Mouse (Mus musculus) liver, embryonic 11.5 days (tissue): ENCODE measurements around the gene Mpdu1. TPM values are rescaled to one million over a fixed set of nuclear protein-coding genes. Genes with fewer than 3 reads are reported as not detected.

Source experiments
- ATAC-seq: fragments of 200-750 bp; cut with Nextera tagmentation; replicated peaks from 2 replicates; pipeline ENCODE4 v1.8.0; 2017; ENCODE audit warnings: moderate number of reproducible peaks, mild to moderate bottlenecking, moderate TSS enrichment, moderate library complexity; ENCODE audit not compliant: low FRiP score
- DNase-seq: peaks from one replicate; pipeline ENCODE4 v3.0.0-alpha.2; 2017; ENCODE audit warnings: low spot score
- H3K27ac ChIP-seq: fragments of 300-500 bp; sonication (generic); 2 replicates; pipeline ENCODE4 v1.5.1; 2014; ENCODE audit warnings: mild to moderate bottlenecking, low read depth, low read length, control low read depth
- H3K27me3 ChIP-seq: fragments of 300-500 bp; sonication (generic); replicated peaks from 2 replicates; pipeline ENCODE4 v1.6.1; 2014; ENCODE audit warnings: low read length, mixed read lengths; ENCODE audit not compliant: control insufficient read depth, insufficient read depth
- H3K36me3 ChIP-seq: fragments of 300-500 bp; sonication (generic); 2 replicates; pipeline ENCODE4 v1.6.1; 2014; ENCODE audit warnings: mild to moderate bottlenecking, low read length, moderate library complexity, mixed read lengths; ENCODE audit not compliant: control insufficient read depth, insufficient read depth
- H3K4me1 ChIP-seq: fragments of 300-500 bp; sonication (generic); replicated peaks from 2 replicates; pipeline ENCODE4 v1.6.1; 2014; ENCODE audit warnings: low read length, mixed read lengths; ENCODE audit not compliant: control insufficient read depth, insufficient read depth
- H3K4me2 ChIP-seq: fragments of 300-500 bp; sonication (generic); 2 replicates; pipeline ENCODE4 v1.6.1; 2014; ENCODE audit warnings: mild to moderate bottlenecking, control low read depth, moderate library complexity
- H3K4me3 ChIP-seq: fragments of 300-500 bp; sonication (generic); 2 replicates; pipeline ENCODE4 v1.5.1; 2014; ENCODE audit warnings: low read depth, low read length, control low read depth
- H3K9ac ChIP-seq: fragments of 300-500 bp; sonication (generic); 2 replicates; pipeline ENCODE4 v1.6.1; 2014; ENCODE audit warnings: low read depth, low read length, control low read depth
- H3K9me3 ChIP-seq: fragments of 300-500 bp; sonication (generic); 2 replicates; pipeline ENCODE4 v1.6.1; 2016; ENCODE audit warnings: low read length, inconsistent platforms, mixed read lengths; ENCODE audit not compliant: control insufficient read depth
- WGBS: fragments of 180-500 bp; shearing (Covaris S2); extraction: QIAGEN DNeasy Blood & Tissue Kit; methylation state at CpG from one replicate; pipeline ENCODE4 v1.1.7; 2014; 5-methylcytosine and 5-hydroxymethylcytosine counted together
- polyA plus RNA-seq: library from polyadenylated mRNA; unstranded; fragments of >200 nt; fragmentation: Nextera tagmentation; extraction: Ambion mirVana; gene quantifications from 2 replicates; pipeline ENCODE4 v1.2.1, GENCODE M21; 2014

Mpdu1 gene
- polyA plus RNA-seq, 1 experiment from 2014 or later, result 24.0 TPM

GRCm38 (mm10) chr11:69672211-69672706 is 9.8 kb upstream of the Mpdu1 start, which contains the start of gene Eif4a1:
Eif4a1 (minus strand) TSS chr11:69672423.
- Histone ChIP-seq H3K4me2 (peak within 1 kb of the TSS; percentile 96), H3K9me3 (no peaks in the 10 kb centered on the region), H3K9ac (peak within 1 kb of the TSS; percentile 100), H3K27me3 (no peaks in the 10 kb centered on the region), H3K4me3 (peak within 1 kb of the TSS; percentile 81), H3K27ac (peak within 1 kb of the TSS; percentile 95), H3K36me3 (peaks cover 54% of the 10 kb centered on the region), H3K4me1 (peaks cover 17% of the 10 kb centered on the region)
- under 1% methylated on average over 36 of the region's 36 CpGs for WGBS
- ATAC-seq (peak; percentile 97), DNase-seq (peak; percentile 98)

GRCm38 (mm10) chr11:69671726-69672124 is 9.3 kb upstream of the Mpdu1 start:
- DNase-seq (peak; percentile 62), ATAC-seq (no peak)
- peak overlapping the region; percentile 95 for H3K27ac ChIP-seq
- peak overlapping the region; percentile 96 for H3K4me2 ChIP-seq
- H3K36me3 ChIP-seq, result peaks cover 52% of the 10 kb centered on the region
- no peaks in the 10 kb centered on the region for H3K27me3 ChIP-seq
- no peaks in the 10 kb centered on the region for H3K9me3 ChIP-seq
- 1% methylated on average over 43 of the region's 43 CpGs for WGBS
- peaks cover 17% of the 10 kb centered on the region for H3K4me1 ChIP-seq
- peak overlapping the region; percentile 81 for H3K4me3 ChIP-seq
- peak overlapping the region; percentile 100 for H3K9ac ChIP-seq

GRCm38 (mm10) chr11:69670786-69671725 is 8.6 kb upstream of the Mpdu1 start:
- Histone ChIP-seq H3K36me3 (peaks cover 45% of the 10 kb centered on the region), H3K4me3 (peak overlapping the region; percentile 81), H3K9ac (peak overlapping the region; percentile 100), H3K27me3 (no peaks in the 10 kb centered on the region), H3K4me1 (peaks cover 17% of the 10 kb centered on the region), H3K9me3 (no peaks in the 10 kb centered on the region), H3K4me2 (peak overlapping the region; percentile 96), H3K27ac (peak overlapping the region; percentile 95)
- DNase-seq, result peak; percentile 90
- WGBS, result under 1% methylated on average over 61 of the region's 61 CpGs
- peak; percentile 56 for ATAC-seq

GRCm38 (mm10) chr11:69666665-69667005 is 4.2 kb upstream of the Mpdu1 start:
- Histone ChIP-seq H3K4me1 (peaks cover 28% of the 10 kb centered on the region), H3K27ac (no peak overlapping the region), H3K4me3 (no peak overlapping the region), H3K4me2 (no peak overlapping the region), H3K27me3 (no peaks in the 10 kb centered on the region), H3K36me3 (peaks cover 51% of the 10 kb centered on the region), H3K9me3 (no peaks in the 10 kb centered on the region), H3K9ac (no peak overlapping the region)
- WGBS, result 76% methylated on average over 3 of the region's 3 CpGs
- no peak for DNase-seq
- no peak for ATAC-seq

- Histone ChIP-seq H3K9ac (no peak within 1 kb of the TSS), H3K9me3 (no peaks in the 10 kb centered on the region), H3K36me3 (peaks cover 51% of the 10 kb centered on the region), H3K27me3 (no peaks in the 10 kb centered on the region), H3K27ac (peak within 1 kb of the TSS; percentile 39; the same call in 1 of the 2 replicates), H3K4me2 (peak within 1 kb of the TSS; percentile 13), H3K4me3 (no peak within 1 kb of the TSS; the same call in 1 of the 2 replicates), H3K4me1 (peaks cover 33% of the 10 kb centered on the region)
- WGBS, result 18% methylated on average over 7 of the region's 7 CpGs
- ATAC-seq, result 0 out of 2 replicates have a peak, but pooled peaks have one; percentile 5
- no peak for DNase-seq
These were observed 3.7 kb upstream of the Mpdu1 start, which contains the start of gene Cd68 for GRCm38 (mm10) chr11:69665961-69666664. Cd68 (minus strand) TSS chr11:69666153.

GRCm38 (mm10) chr11:69665457-69665960 is 3.1 kb upstream of the Mpdu1 start:
- H3K4me3 ChIP-seq, result no peak overlapping the region; the same call in 1 of the 2 replicates
- WGBS, result 71% methylated on average over 9 of the region's 9 CpGs
- DNase-seq, result no peak
- no peak for ATAC-seq
- peaks cover 37% of the 10 kb centered on the region for H3K4me1 ChIP-seq
- H3K27me3 ChIP-seq, result no peaks in the 10 kb centered on the region
- H3K27ac ChIP-seq, result 0 out of 2 replicates have a peak overlapping the region, but pooled peaks have one; percentile 39
- H3K9ac ChIP-seq, result no peak overlapping the region
- no peaks in the 10 kb centered on the region for H3K9me3 ChIP-seq
- H3K36me3 ChIP-seq, result peaks cover 45% of the 10 kb centered on the region
- peak overlapping the region; percentile 13; the same call in 1 of the 2 replicates for H3K4me2 ChIP-seq

GRCm38 (mm10) chr11:69664841-69665240 is 2.4 kb upstream of the Mpdu1 start:
- ATAC-seq (no peak), DNase-seq (no peak)
- no peak overlapping the region; the same call in 1 of the 2 replicates for H3K27ac ChIP-seq
- H3K4me3 ChIP-seq, result peak overlapping the region; percentile 19; the same call in 1 of the 2 replicates
- peaks cover 39% of the 10 kb centered on the region for H3K36me3 ChIP-seq
- H3K9ac ChIP-seq, result no peak overlapping the region
- WGBS, result 90% methylated on average over 7 of the region's 7 CpGs
- peak overlapping the region; percentile 13 for H3K4me2 ChIP-seq
- H3K4me1 ChIP-seq, result peaks cover 32% of the 10 kb centered on the region
- H3K9me3 ChIP-seq, result no peaks in the 10 kb centered on the region
- no peaks in the 10 kb centered on the region for H3K27me3 ChIP-seq

- H3K9me3 ChIP-seq, result no peaks in the 10 kb centered on the region
- peak overlapping the region; percentile 60 for H3K4me3 ChIP-seq
- peak overlapping the region; percentile 94; the same call in 1 of the 2 replicates for H3K27ac ChIP-seq
- peak overlapping the region; percentile 81 for H3K9ac ChIP-seq
- no peaks in the 10 kb centered on the region for H3K27me3 ChIP-seq
- H3K36me3 ChIP-seq, result peaks cover 33% of the 10 kb centered on the region
- peaks cover 23% of the 10 kb centered on the region for H3K4me1 ChIP-seq
- 78% methylated on average over 6 of the region's 6 CpGs for WGBS
- no peak for DNase-seq
- no peak for ATAC-seq
- H3K4me2 ChIP-seq, result peak overlapping the region; percentile 75
These were observed 1.4 kb upstream of the Mpdu1 start for GRCm38 (mm10) chr11:69663795-69664194.
